24 mouse cellular contexts compared by ENCODE assay signal in the genomic region with DNA sequence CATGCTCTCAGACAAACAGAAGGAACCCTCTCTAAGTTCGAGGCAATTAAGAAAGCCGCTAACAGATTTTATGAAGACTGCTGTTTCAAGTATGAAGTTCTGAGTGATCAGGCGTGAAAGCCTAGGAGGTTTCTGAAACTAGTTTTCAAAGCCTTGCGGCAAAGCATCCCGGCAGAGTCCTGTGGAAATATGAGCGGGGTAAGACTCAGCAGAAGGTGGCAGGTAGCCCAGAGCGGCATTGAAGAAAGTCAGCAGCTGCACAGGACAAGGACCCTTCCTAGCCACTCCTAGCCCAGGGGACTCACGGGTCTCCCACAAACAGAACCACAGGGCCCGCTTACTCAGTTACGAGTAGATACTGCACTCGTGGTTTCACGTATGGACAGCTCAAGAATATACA. TPM values are rescaled to one million over a fixed set of nuclear protein-coding genes. Genes with fewer than 3 reads are reported as not detected.
DNase-seq lines count a peak whose midpoint lies in the region; ATAC-seq and TF ChIP-seq lines count a peak whose summit lies in the region.
"Had no signal": no experiment of that assay in that cellular context is flagged by ENCODE, and none has a peak within 500 bp of the region (broad histone marks: within the 10 kb centered on the region; RNA-seq: fewer than 3 reads in every experiment).

No protein-coding gene starts in this region.

- DNase-seq in forebrain, embryonic 14.5 days (ENCODE audit: low spot score): peak; percentile 46
- DNase-seq in forebrain, embryonic 10.5 days (ENCODE audit: extremely low spot score, low spot score): no peak
- DNase-seq in gastrocnemius, adult 2 months: peak; percentile 77
- peak; percentile 11 to 26 for DNase-seq in gastrocnemius, postnatal 36 days
- no peak for DNase-seq in layer of hippocampus, adult 18-20 months (ENCODE audit: low spot score in 2 of 2)
- DNase-seq in cerebellum, postnatal 14 days: no peak
- DNase-seq in ovary, postnatal 36 days (ENCODE audit: low spot score): no peak
- DNase-seq: adrenal gland, postnatal 14 days; cerebellum, adult 2 months; cerebellum, postnatal 25 days; kidney, adult 2 months; layer of hippocampus, adult 9-11 months; lung, embryonic 14.5 days; right cerebral cortex, adult 18-20 months; thymus, postnatal 4 days had no signal

- no peaks in the 10 kb centered on the region for H3K4me1 ChIP-seq in forebrain, embryonic 14.5 days (ENCODE audit: control insufficient read depth, insufficient read depth, low read length)
- H3K4me1 ChIP-seq in forebrain, embryonic 10.5 days: peaks cover 4% of the 10 kb centered on the region; the same call in 1 of the 2 replicates
- peaks cover 7% of the 10 kb centered on the region; the same call in 1 of the 2 replicates for H3K4me1 ChIP-seq in E14TG2a.4 (replicated peaks; ENCODE audit: low read depth, low read length)
- H3K4me1 ChIP-seq: forebrain, embryonic 13.5 days; heart, embryonic 15.5 days; liver, embryonic 15.5 days had no signal

- no peaks in the 10 kb centered on the region for H3K27me3 ChIP-seq in forebrain, embryonic 14.5 days (replicated peaks; ENCODE audit: control insufficient read depth, insufficient read depth, low read length)
- H3K27me3 ChIP-seq in forebrain, embryonic 10.5 days (ENCODE audit: poor library complexity, severe bottlenecking): no peaks in the 10 kb centered on the region
- peaks cover 13% of the 10 kb centered on the region; the same call in 1 of the 2 replicates for H3K27me3 ChIP-seq in E14TG2a.4 (ENCODE audit: insufficient read depth, low read length)
- H3K27me3 ChIP-seq: forebrain, embryonic 13.5 days; heart, embryonic 15.5 days; limb, embryonic 12.5 days; liver, embryonic 15.5 days; midbrain, embryonic 15.5 days had no signal

- H3K27ac ChIP-seq in forebrain, embryonic 14.5 days (ENCODE audit: low read depth, low read length): no peak overlapping the region
- no peak overlapping the region for H3K27ac ChIP-seq in forebrain, embryonic 10.5 days
- peak overlapping the region; percentile 67 for H3K27ac ChIP-seq in gastrocnemius, adult 2 months
- H3K27ac ChIP-seq: forebrain, embryonic 13.5 days; heart, embryonic 15.5 days; kidney, postnatal 0 days; limb, embryonic 12.5 days; liver, embryonic 15.5 days; midbrain, embryonic 10.5 days; midbrain, embryonic 15.5 days had no signal

- no peaks in the 10 kb centered on the region for H3K9me3 ChIP-seq in forebrain, embryonic 14.5 days (replicated peaks; ENCODE audit: control insufficient read depth, low read length)
- H3K9me3 ChIP-seq in forebrain, embryonic 10.5 days: no peaks in the 10 kb centered on the region
- H3K9me3 ChIP-seq in E14TG2a.4 (ENCODE audit: low read length): 0 out of 2 replicates have a peak, but pooled peaks cover 3% of the 10 kb centered on the region
- H3K9me3 ChIP-seq: heart, embryonic 15.5 days; limb, embryonic 12.5 days; liver, embryonic 15.5 days; midbrain, embryonic 10.5 days; midbrain, embryonic 15.5 days had no signal

- intact Hi-C loops in gastrocnemius, adult 2 months (cut with DNase I): loop anchor here (5.0 kb wide), 1 partner anchor 52 kb away; the partner anchor contains the start of gene Zfp280d
- intact Hi-C loops in gastrocnemius, postnatal 36 days (cut with DNase I): no loop called here

- no peaks in the 10 kb centered on the region for H3K36me3 ChIP-seq in forebrain, embryonic 14.5 days (ENCODE audit: control insufficient read depth, insufficient read depth, low read length)
- H3K36me3 ChIP-seq in forebrain, embryonic 10.5 days (replicated peaks): no peaks in the 10 kb centered on the region
- no peaks in the 10 kb centered on the region for H3K36me3 ChIP-seq in E14TG2a.4 (ENCODE audit: insufficient read depth, low read length)
- H3K36me3 ChIP-seq: heart, embryonic 15.5 days; limb, embryonic 12.5 days; liver, embryonic 15.5 days; midbrain, embryonic 10.5 days; midbrain, embryonic 15.5 days had no signal

- H3K9ac ChIP-seq in forebrain, embryonic 14.5 days (ENCODE audit: low read length): no peak overlapping the region
- H3K9ac ChIP-seq: forebrain, embryonic 13.5 days; heart, embryonic 15.5 days; limb, embryonic 12.5 days; liver, embryonic 15.5 days; lung, embryonic 14.5 days; midbrain, embryonic 15.5 days had no signal

- ATAC-seq in forebrain, embryonic 14.5 days: no peak
- ATAC-seq: forebrain, embryonic 13.5 days; hindbrain, embryonic 16.5 days; midbrain, embryonic 15.5 days had no signal

- TF ChIP-seq CTCF in E14TG2a.4 (conservative IDR thresholded peaks at IDR 0.05; ENCODE audit: low read length): no peak
- no peak for TF ChIP-seq CTCF in gastrocnemius, adult 2 months (IDR thresholded peaks at IDR 0.05)

- H3K4me3 ChIP-seq in forebrain, embryonic 14.5 days (ENCODE audit: low read depth, low read length): no peak overlapping the region
- H3K4me3 ChIP-seq in forebrain, embryonic 10.5 days: no peak overlapping the region
- H3K4me3 ChIP-seq in E14TG2a.4 (replicated peaks; ENCODE audit: low read length): peak overlapping the region; percentile 17; the same call in 1 of the 2 replicates
- peak overlapping the region; percentile 53 for H3K4me3 ChIP-seq in gastrocnemius, adult 2 months
- H3K4me3 ChIP-seq: forebrain, embryonic 13.5 days; heart, embryonic 15.5 days; limb, embryonic 12.5 days; liver, embryonic 15.5 days; midbrain, embryonic 10.5 days; midbrain, embryonic 15.5 days had no signal

- no peak overlapping the region for H3K4me2 ChIP-seq in forebrain, embryonic 14.5 days (ENCODE audit: low read length)
- H3K4me2 ChIP-seq: forebrain, embryonic 13.5 days; heart, embryonic 15.5 days; limb, embryonic 12.5 days; liver, embryonic 15.5 days; lung, embryonic 14.5 days; midbrain, embryonic 15.5 days had no signal

- 82% methylated on average over 12 of the region's 12 CpGs for WGBS in forebrain, embryonic 14.5 days
- WGBS in forebrain, embryonic 10.5 days: 90% methylated on average over 12 of the region's 12 CpGs

RNA-seq across cellular contexts. Expression of gene Zfp280d, which starts 54.8 kb away (rescaled TPM):
- 38.7 and 41.6 TPM in 2 replicates for polyA plus RNA-seq in forebrain, embryonic 14.5 days (2014; fragmentation: Nextera tagmentation; extraction: Ambion mirVana)
- polyA plus RNA-seq in forebrain, embryonic 10.5 days (2016; fragmentation: Nextera tagmentation; extraction: Ambion mirVana): 47.7 and 53.0 TPM in 2 replicates
- total RNA-seq in gastrocnemius, adult 2 months (2021): 10 to 100 TPM; 18.3 to 19.5 TPM
- 10 to 100 TPM; 12.2 to 16.0 TPM for total RNA-seq in gastrocnemius, postnatal 36 days (2021)
- total RNA-seq in layer of hippocampus, adult 18-20 months (2021): 10 to 100 TPM; 45.7 to 52.6 TPM

Comparison
In these comparisons a context has a peak if more than half of its experiments do, and no peak if none do; other contexts are left out.
1. DNase-seq: peak in forebrain, embryonic 14.5 days (single experiment), gastrocnemius, adult 2 months (single experiment) and gastrocnemius, postnatal 36 days (2 of 2); none in forebrain, embryonic 10.5 days (single experiment), layer of hippocampus, adult 18-20 months (0 of 2), cerebellum, postnatal 14 days (0 of 2) and ovary, postnatal 36 days (single experiment).
2. H3K4me3 ChIP-seq: peak in E14TG2a.4 (single experiment) and gastrocnemius, adult 2 months (single experiment); none in forebrain, embryonic 14.5 days (single experiment) and forebrain, embryonic 10.5 days (single experiment).